In the genomic region with DNA sequence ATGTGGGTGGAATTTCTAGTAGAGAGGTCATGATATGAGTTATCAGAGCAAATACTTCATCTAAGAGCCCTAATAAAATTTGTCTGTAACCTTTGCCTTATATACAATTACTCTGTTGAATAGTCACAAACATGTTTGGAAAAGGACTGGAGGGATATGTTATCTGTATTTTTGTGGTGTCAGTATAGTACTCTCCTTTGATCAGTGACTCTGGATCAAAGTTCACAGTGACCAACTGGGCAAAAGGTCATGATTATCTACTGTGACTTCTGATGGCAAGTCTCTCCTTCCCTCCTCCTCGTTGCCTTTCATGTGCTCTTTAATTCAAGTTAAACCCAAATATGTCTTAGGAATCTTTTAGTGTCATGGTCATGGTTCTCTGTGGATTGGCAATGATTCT, we compare ENCODE assay signal across 28 mouse cellular contexts. TPM values are rescaled to one million over a fixed set of nuclear protein-coding genes. Genes with fewer than 3 reads are reported as not detected.
A peak's percentile ranks its signal among the peaks of the same experiment; 100 is the strongest.
DNase-seq lines count a peak whose midpoint lies in the region; ATAC-seq and TF ChIP-seq lines count a peak whose summit lies in the region.
"Had no signal": no experiment of that assay in that cellular context is flagged by ENCODE, and none has a peak within 500 bp of the region (broad histone marks: within the 10 kb centered on the region; RNA-seq: fewer than 3 reads in every experiment).

No protein-coding gene starts in this region.

- peak; percentile 58 for DNase-seq in kidney, adult 9 months
- no peak for DNase-seq in kidney, postnatal 10 days
- no peak for DNase-seq in liver, postnatal 0 days
- DNase-seq: adrenal gland, adult 2 months; adrenal gland, postnatal 14 days; cerebellum, adult 11 months; cerebellum, adult 2 months; cerebellum, adult 9-11 months; cerebellum, postnatal 25 days; forebrain, postnatal 0 days; gastrocnemius, adult 2 months; gastrocnemius, postnatal 14 days; heart, postnatal 10 days; heart, postnatal 36 days had no signal

- peak overlapping the region; percentile 79 for H3K27ac ChIP-seq in liver, postnatal 0 days (ENCODE audit: low read depth)
- no peak overlapping the region for H3K27ac ChIP-seq in liver, embryonic 12.5 days
- H3K27ac ChIP-seq in small intestine, adult 2 months (ENCODE audit: insufficient read depth, low read depth, low read length): 0 out of 2 replicates have a peak overlapping the region, but pooled peaks have one; percentile 36
- no peak overlapping the region for H3K27ac ChIP-seq in hindbrain, embryonic 16.5 days (ENCODE audit: low read depth, low read length)
- H3K27ac ChIP-seq: embryonic facial prominence, embryonic 12.5 days; embryonic facial prominence, embryonic 15.5 days; gastrocnemius, adult 2 months; heart, embryonic 15.5 days; hindbrain, embryonic 10.5 days; hindbrain, embryonic 13.5 days had no signal

- no peaks in the 10 kb centered on the region for H3K36me3 ChIP-seq in liver, postnatal 0 days (replicated peaks; ENCODE audit: insufficient read depth, low read length)
- no peaks in the 10 kb centered on the region for H3K36me3 ChIP-seq in liver, embryonic 12.5 days
- H3K36me3 ChIP-seq in small intestine, adult 2 months (ENCODE audit: control insufficient read depth, insufficient read depth, low read length): no peaks in the 10 kb centered on the region
- no peaks in the 10 kb centered on the region for H3K36me3 ChIP-seq in hindbrain, embryonic 16.5 days (ENCODE audit: control insufficient read depth, insufficient read depth, low read length)
- H3K36me3 ChIP-seq: embryonic facial prominence, embryonic 12.5 days; embryonic facial prominence, embryonic 15.5 days; heart, embryonic 12.5 days; heart, embryonic 15.5 days; hindbrain, embryonic 10.5 days; hindbrain, embryonic 13.5 days had no signal

- TF ChIP-seq EP300 in liver, postnatal 0 days (IDR thresholded peaks at IDR 0.05; ENCODE audit: low read depth): peak; percentile 58; the same call in 1 of the 2 replicates

- no peak overlapping the region for H3K4me3 ChIP-seq in liver, postnatal 0 days (ENCODE audit: low read depth, low read length)
- H3K4me3 ChIP-seq in liver, embryonic 12.5 days: no peak overlapping the region
- no peak overlapping the region for H3K4me3 ChIP-seq in small intestine, adult 2 months (ENCODE audit: low read depth, low read length)
- H3K4me3 ChIP-seq in hindbrain, embryonic 16.5 days (ENCODE audit: low read length): no peak overlapping the region
- H3K4me3 ChIP-seq: embryonic facial prominence, embryonic 12.5 days; embryonic facial prominence, embryonic 15.5 days; gastrocnemius, adult 2 months; heart, embryonic 12.5 days; heart, embryonic 15.5 days; hindbrain, embryonic 10.5 days; hindbrain, embryonic 13.5 days had no signal

- H3K4me2 ChIP-seq in liver, postnatal 0 days (ENCODE audit: low read depth, low read length): no peak overlapping the region
- H3K4me2 ChIP-seq in liver, embryonic 12.5 days: no peak overlapping the region
- no peak overlapping the region for H3K4me2 ChIP-seq in hindbrain, embryonic 16.5 days (ENCODE audit: low read length)
- H3K4me2 ChIP-seq: embryonic facial prominence, embryonic 12.5 days; embryonic facial prominence, embryonic 15.5 days; heart, embryonic 12.5 days; heart, embryonic 15.5 days; hindbrain, embryonic 13.5 days had no signal

- peaks cover 21% of the 10 kb centered on the region for H3K4me1 ChIP-seq in liver, postnatal 0 days (ENCODE audit: insufficient read depth)
- peaks cover 27% of the 10 kb centered on the region for H3K4me1 ChIP-seq in liver, embryonic 12.5 days
- H3K4me1 ChIP-seq in small intestine, adult 2 months (ENCODE audit: control insufficient read depth, insufficient read depth, insufficient read length, low read length): peaks cover 20% of the 10 kb centered on the region; the same call in 1 of the 2 replicates
- H3K4me1 ChIP-seq in hindbrain, embryonic 16.5 days (ENCODE audit: control insufficient read depth, insufficient read depth, low read depth, low read length): no peaks in the 10 kb centered on the region
- H3K4me1 ChIP-seq: embryonic facial prominence, embryonic 12.5 days; embryonic facial prominence, embryonic 15.5 days; heart, embryonic 12.5 days; heart, embryonic 15.5 days; hindbrain, embryonic 10.5 days; hindbrain, embryonic 13.5 days had no signal

- TF ChIP-seq POLR2A in small intestine, adult 2 months (IDR thresholded peaks at IDR 0.05; ENCODE audit: low read depth, low read length): no peak

- H3K9me3 ChIP-seq in liver, postnatal 0 days (ENCODE audit: low read length): no peaks in the 10 kb centered on the region
- no peaks in the 10 kb centered on the region for H3K9me3 ChIP-seq in liver, embryonic 12.5 days (replicated peaks)
- H3K9me3 ChIP-seq in hindbrain, embryonic 16.5 days (ENCODE audit: control insufficient read depth, low read length): no peaks in the 10 kb centered on the region
- H3K9me3 ChIP-seq: embryonic facial prominence, embryonic 12.5 days; embryonic facial prominence, embryonic 15.5 days; heart, embryonic 12.5 days; heart, embryonic 15.5 days; hindbrain, embryonic 10.5 days; hindbrain, embryonic 13.5 days had no signal

- ATAC-seq in liver, postnatal 0 days: peak; percentile 78
- no peak for ATAC-seq in liver, embryonic 12.5 days
- no peak for ATAC-seq in hindbrain, embryonic 16.5 days
- ATAC-seq: CD4-positive, CD25-positive, alpha-beta regulatory T cell, adult 4 months; forebrain, embryonic 14.5 days; forebrain, postnatal 0 days had no signal

- H3K9ac ChIP-seq in liver, postnatal 0 days (replicated peaks): no peak overlapping the region
- H3K9ac ChIP-seq in liver, embryonic 12.5 days: no peak overlapping the region
- no peak overlapping the region for H3K9ac ChIP-seq in hindbrain, embryonic 16.5 days (ENCODE audit: low read depth, low read length)
- H3K9ac ChIP-seq: embryonic facial prominence, embryonic 12.5 days; embryonic facial prominence, embryonic 15.5 days; forebrain, postnatal 0 days; heart, embryonic 12.5 days; heart, embryonic 15.5 days; hindbrain, embryonic 13.5 days had no signal

- TF ChIP-seq CTCF in liver, postnatal 0 days (IDR thresholded peaks at IDR 0.05; ENCODE audit: low read depth): no peak
- no peak for TF ChIP-seq CTCF in small intestine, adult 2 months (IDR thresholded peaks at IDR 0.05; ENCODE audit: extremely low read depth, insufficient read length, insufficient replicate concordance, low read depth, low read length)

- no peaks in the 10 kb centered on the region for H3K27me3 ChIP-seq in liver, postnatal 0 days (ENCODE audit: insufficient read depth, low read length)
- no peaks in the 10 kb centered on the region for H3K27me3 ChIP-seq in liver, embryonic 12.5 days (replicated peaks)
- H3K27me3 ChIP-seq in small intestine, adult 2 months (ENCODE audit: control insufficient read depth, insufficient read depth, low read length): no peaks in the 10 kb centered on the region
- no peaks in the 10 kb centered on the region for H3K27me3 ChIP-seq in hindbrain, embryonic 16.5 days (replicated peaks; ENCODE audit: control insufficient read depth, insufficient read depth, low read length)
- H3K27me3 ChIP-seq: embryonic facial prominence, embryonic 12.5 days; embryonic facial prominence, embryonic 15.5 days; heart, embryonic 12.5 days; heart, embryonic 15.5 days; hindbrain, embryonic 13.5 days had no signal

- 36% methylated on average over 1 of the region's 1 CpGs for WGBS in liver, postnatal 0 days (ENCODE audit: insufficient replicate concordance)
- WGBS in liver, embryonic 12.5 days (ENCODE audit: insufficient replicate concordance): 29% methylated on average over 1 of the region's 1 CpGs
- 17% methylated on average over 1 of the region's 1 CpGs for WGBS in small intestine, adult 2 months
- 73% methylated on average over 1 of the region's 1 CpGs for WGBS in hindbrain, embryonic 16.5 days

RNA-seq across cellular contexts. Expression of a gene that starts 10.3 kb away (rescaled TPM):
- polyA plus RNA-seq in liver, postnatal 0 days (2015; fragmentation: Nextera tagmentation; extraction: Ambion mirVana): 48.5 and 48.7 TPM in 2 replicates
- polyA plus RNA-seq in liver, embryonic 12.5 days (2016; fragmentation: Nextera tagmentation; extraction: Ambion mirVana): 86.3 and 88.9 TPM in 2 replicates
- 24.6 and 58.0 TPM in 2 replicates for polyA plus RNA-seq in small intestine, adult 2 months (2012; rRNA removed)
- 68.4 and 71.7 TPM in 2 replicates for polyA plus RNA-seq in hindbrain, embryonic 16.5 days (2015; fragmentation: Nextera tagmentation; extraction: Ambion mirVana)

RNA-seq across cellular contexts. Expression of a gene that starts 14.1 kb away (rescaled TPM):
- 26.7 and 27.1 TPM in 2 replicates for polyA plus RNA-seq in liver, postnatal 0 days (2015; fragmentation: Nextera tagmentation; extraction: Ambion mirVana)
- polyA plus RNA-seq in liver, embryonic 12.5 days (2016; fragmentation: Nextera tagmentation; extraction: Ambion mirVana): 1.5 and 1.7 TPM in 2 replicates
- 46.9 and 109 TPM in 2 replicates for polyA plus RNA-seq in small intestine, adult 2 months (2012; rRNA removed)
- 2.9 and 3.1 TPM in 2 replicates for polyA plus RNA-seq in hindbrain, embryonic 16.5 days (2015; fragmentation: Nextera tagmentation; extraction: Ambion mirVana)

RNA-seq across cellular contexts. Expression of a gene that starts 41.6 kb away (rescaled TPM):
- not detected in 2 replicates for polyA plus RNA-seq in liver, postnatal 0 days (2015; fragmentation: Nextera tagmentation; extraction: Ambion mirVana)
- polyA plus RNA-seq in liver, embryonic 12.5 days (2016; fragmentation: Nextera tagmentation; extraction: Ambion mirVana): not detected in 2 replicates
- not detected in 2 replicates for polyA plus RNA-seq in small intestine, adult 2 months (2012; rRNA removed)
- polyA plus RNA-seq in hindbrain, embryonic 16.5 days (2015; fragmentation: Nextera tagmentation; extraction: Ambion mirVana): 0.44 TPM in 1 of 2 replicates, not detected in the other
- polyA plus RNA-seq: adrenal gland, adult 2 months; C2C12; CD4-positive, CD25-positive, alpha-beta regulatory T cell, adult 4 months; cerebellum, adult 2 months; embryonic facial prominence, embryonic 12.5 days; forebrain, embryonic 11.5 days; frontal cortex, adult 2 months; heart, embryonic 12.5 days; hindbrain, embryonic 10.5 days; hindbrain, embryonic 13.5 days had no signal

RNA-seq across cellular contexts. Expression of a gene that starts 58.6 kb away (rescaled TPM):
- polyA plus RNA-seq in liver, postnatal 0 days (2015; fragmentation: Nextera tagmentation; extraction: Ambion mirVana): 459 and 502 TPM in 2 replicates
- 0.17 and 0.21 TPM in 2 replicates for polyA plus RNA-seq in liver, embryonic 12.5 days (2016; fragmentation: Nextera tagmentation; extraction: Ambion mirVana)
- polyA plus RNA-seq in small intestine, adult 2 months (2012; rRNA removed): 5.7 and 6.0 TPM in 2 replicates
- not detected in 2 replicates for polyA plus RNA-seq in hindbrain, embryonic 16.5 days (2015; fragmentation: Nextera tagmentation; extraction: Ambion mirVana)
- polyA plus RNA-seq: adrenal gland, adult 2 months; C2C12; CD4-positive, CD25-positive, alpha-beta regulatory T cell, adult 4 months; cerebellum, adult 2 months; embryonic facial prominence, embryonic 12.5 days; forebrain, embryonic 11.5 days; forebrain, embryonic 14.5 days; heart, embryonic 12.5 days; heart, embryonic 15.5 days; hindbrain, embryonic 10.5 days; hindbrain, embryonic 13.5 days had no signal

Comparison
In these comparisons a context has a peak if more than half of its experiments do, and no peak if none do; other contexts are left out.
1. H3K27ac ChIP-seq: peak in liver, postnatal 0 days (single experiment) and small intestine, adult 2 months (single experiment); none in liver, embryonic 12.5 days (single experiment) and hindbrain, embryonic 16.5 days (single experiment).